Mouse (Mus musculus): Measurements from ENCODE around the gene Hibch. TPM values are rescaled to one million over a fixed set of nuclear protein-coding genes. Genes with fewer than 3 reads are reported as not detected.
"Not testable (repeated sequence)": the region's sequence is repeated elsewhere in the genome, so short reads cannot be mapped to it uniquely, and the experiment has no call there.

Hibch gene
- polyA plus RNA-seq, 1 experiment from 2014 or later: 29.2 TPM

- Histone ChIP-seq H3K36me3 (ENCODE audit: control insufficient read depth, insufficient read depth, low read length) (no peaks in the 10 kb centered on the region), H3K27ac (ENCODE audit: low read depth, low read length) (no peak overlapping the region), H3K4me1 (ENCODE audit: control insufficient read depth, insufficient read depth, low read length) (peaks cover 3% of the 10 kb centered on the region; the same call in 1 of the 2 replicates), H3K4me3 (ENCODE audit: low read depth, low read length) (peak overlapping the region; percentile 44; the same call in 1 of the 2 replicates), H3K27me3 (ENCODE audit: control insufficient read depth, insufficient read depth, low read length) (no peaks in the 10 kb centered on the region), H3K9ac (ENCODE audit: low read length) (no peak overlapping the region), H3K9me3 (ENCODE audit: control insufficient read depth, low read length) (no peaks in the 10 kb centered on the region), H3K4me2 (peak overlapping the region; percentile 57)
- ATAC-seq (ENCODE audit: low FRiP score) (no peak), DNase-seq (ENCODE audit: low spot score, missing footprints) (no peak)
- WGBS: 68% methylated on average over 13 of the region's 13 CpGs
Measured at GRCm38 (mm10) chr1:52816232-52816891, 28.4 kb upstream of the Hibch start.

GRCm38 (mm10) chr1:52816910-52817812 is 27.6 kb upstream of the Hibch start, which contains the start of gene Inpp1:
Gene Inpp1, minus strand, starts transcription at chr1:52817688.
- Histone ChIP-seq H3K9ac (ENCODE audit: low read length) (peak within 1 kb of the TSS; percentile 64), H3K27ac (ENCODE audit: low read depth, low read length) (no peak within 1 kb of the TSS), H3K9me3 (ENCODE audit: control insufficient read depth, low read length) (no peaks in the 10 kb centered on the region), H3K4me3 (ENCODE audit: low read depth, low read length) (peak within 1 kb of the TSS; percentile 44), H3K36me3 (ENCODE audit: control insufficient read depth, insufficient read depth, low read length) (no peaks in the 10 kb centered on the region), H3K27me3 (ENCODE audit: control insufficient read depth, insufficient read depth, low read length) (no peaks in the 10 kb centered on the region), H3K4me1 (ENCODE audit: control insufficient read depth, insufficient read depth, low read length) (peaks cover 3% of the 10 kb centered on the region; the same call in 1 of the 2 replicates), H3K4me2 (peak within 1 kb of the TSS; percentile 57)
- ATAC-seq (ENCODE audit: low FRiP score) (peak; percentile 89), DNase-seq (ENCODE audit: low spot score, missing footprints) (peak; percentile 94)
- 1% methylated on average over 48 of the region's 59 CpGs for WGBS

- Histone ChIP-seq H3K27ac (ENCODE audit: low read depth, low read length) (no peak overlapping the region), H3K4me2 (peak overlapping the region; percentile 57), H3K36me3 (ENCODE audit: control insufficient read depth, insufficient read depth, low read length) (no peaks in the 10 kb centered on the region), H3K4me3 (ENCODE audit: low read depth, low read length) (peak overlapping the region; percentile 44), H3K9me3 (ENCODE audit: control insufficient read depth, low read length) (no peaks in the 10 kb centered on the region), H3K9ac (ENCODE audit: low read length) (peak overlapping the region; percentile 64), H3K4me1 (ENCODE audit: control insufficient read depth, insufficient read depth, low read length) (peaks cover 3% of the 10 kb centered on the region; the same call in 1 of the 2 replicates), H3K27me3 (ENCODE audit: control insufficient read depth, insufficient read depth, low read length) (no peaks in the 10 kb centered on the region)
- 6% methylated on average over 7 of the region's 7 CpGs for WGBS
- ATAC-seq (ENCODE audit: low FRiP score): peak; percentile 6; the same call in 1 of the 2 replicates
- DNase-seq (ENCODE audit: low spot score, missing footprints): no peak
Measured at GRCm38 (mm10) chr1:52817813-52818147, 26.9 kb upstream of the Hibch start.

GRCm38 (mm10) chr1:52839099-52839498 is 5.6 kb upstream of the Hibch start:
- Histone ChIP-seq H3K4me2 (no peak overlapping the region), H3K27ac (ENCODE audit: low read depth, low read length) (no peak overlapping the region), H3K9me3 (ENCODE audit: control insufficient read depth, low read length) (no peaks in the 10 kb centered on the region), H3K36me3 (ENCODE audit: control insufficient read depth, insufficient read depth, low read length) (no peaks in the 10 kb centered on the region), H3K9ac (ENCODE audit: low read length) (no peak overlapping the region), H3K27me3 (ENCODE audit: control insufficient read depth, insufficient read depth, low read length) (no peaks in the 10 kb centered on the region), H3K4me1 (ENCODE audit: control insufficient read depth, insufficient read depth, low read length) (no peaks in the 10 kb centered on the region), H3K4me3 (ENCODE audit: low read depth, low read length) (no peak overlapping the region)
- DNase-seq (ENCODE audit: low spot score, missing footprints) (no peak), ATAC-seq (ENCODE audit: low FRiP score) (no peak)
- WGBS: 94% methylated on average over 3 of the region's 3 CpGs

GRCm38 (mm10) chr1:52844354-52844753 is 375 bp upstream of the Hibch start:
- Histone ChIP-seq H3K27me3 (ENCODE audit: control insufficient read depth, insufficient read depth, low read length) (no peaks in the 10 kb centered on the region), H3K4me1 (ENCODE audit: control insufficient read depth, insufficient read depth, low read length) (no peaks in the 10 kb centered on the region), H3K4me2 (peak overlapping the region; percentile 62), H3K9me3 (ENCODE audit: control insufficient read depth, low read length) (no peaks in the 10 kb centered on the region), H3K4me3 (ENCODE audit: low read depth, low read length) (peak overlapping the region; percentile 54), H3K36me3 (ENCODE audit: control insufficient read depth, insufficient read depth, low read length) (no peaks in the 10 kb centered on the region), H3K27ac (ENCODE audit: low read depth, low read length) (no peak overlapping the region), H3K9ac (ENCODE audit: low read length) (no peak overlapping the region)
- DNase-seq (ENCODE audit: low spot score, missing footprints) (peak; percentile 85), ATAC-seq (ENCODE audit: low FRiP score) (peak; percentile 51)
- WGBS: 21% methylated on average over 3 of the region's 3 CpGs

GRCm38 (mm10) chr1:52846556-52846955 is 1.8 kb downstream of the Hibch start:
- Histone ChIP-seq H3K9me3 (ENCODE audit: control insufficient read depth, low read length) (no peaks in the 10 kb centered on the region), H3K9ac (ENCODE audit: low read length) (no peak overlapping the region), H3K27me3 (ENCODE audit: control insufficient read depth, insufficient read depth, low read length) (no peaks in the 10 kb centered on the region), H3K4me2 (no peak overlapping the region), H3K4me3 (ENCODE audit: low read depth, low read length) (no peak overlapping the region), H3K36me3 (ENCODE audit: control insufficient read depth, insufficient read depth, low read length) (no peaks in the 10 kb centered on the region), H3K27ac (ENCODE audit: low read depth, low read length) (no peak overlapping the region), H3K4me1 (ENCODE audit: control insufficient read depth, insufficient read depth, low read length) (no peaks in the 10 kb centered on the region)
- DNase-seq (ENCODE audit: low spot score, missing footprints) (no peak), ATAC-seq (ENCODE audit: low FRiP score) (no peak)
- WGBS: 92% methylated on average over 4 of the region's 4 CpGs

GRCm38 (mm10) chr1:52849422-52849821 is 4.7 kb downstream of the Hibch start:
- Histone ChIP-seq H3K27me3 (ENCODE audit: control insufficient read depth, insufficient read depth, low read length) (no peaks in the 10 kb centered on the region), H3K27ac (ENCODE audit: low read depth, low read length) (no peak overlapping the region), H3K36me3 (ENCODE audit: control insufficient read depth, insufficient read depth, low read length) (no peaks in the 10 kb centered on the region), H3K4me3 (ENCODE audit: low read depth, low read length) (no peak overlapping the region), H3K9me3 (ENCODE audit: control insufficient read depth, low read length) (no peaks in the 10 kb centered on the region), H3K4me1 (ENCODE audit: control insufficient read depth, insufficient read depth, low read length) (no peaks in the 10 kb centered on the region), H3K9ac (ENCODE audit: low read length) (no peak overlapping the region), H3K4me2 (no peak overlapping the region)
- WGBS: 77% methylated on average over 4 of the region's 4 CpGs
- DNase-seq (ENCODE audit: low spot score, missing footprints) (no peak), ATAC-seq (ENCODE audit: low FRiP score) (no peak)

GRCm38 (mm10) chr1:52854029-52854428 is 9.3 kb downstream of the Hibch start:
- H3K27me3 ChIP-seq (ENCODE audit: control insufficient read depth, insufficient read depth, low read length); H3K36me3 ChIP-seq (ENCODE audit: control insufficient read depth, insufficient read depth, low read length); H3K4me1 ChIP-seq (ENCODE audit: control insufficient read depth, insufficient read depth, low read length); DNase-seq (ENCODE audit: low spot score, missing footprints); H3K9ac ChIP-seq (ENCODE audit: low read length); H3K4me3 ChIP-seq (ENCODE audit: low read depth, low read length); H3K27ac ChIP-seq (ENCODE audit: low read depth, low read length); H3K9me3 ChIP-seq (ENCODE audit: control insufficient read depth, low read length); H3K4me2 ChIP-seq: not testable (repeated sequence)
- WGBS: no CpG with 5 or more reads among the region's 1 CpGs
- ATAC-seq (ENCODE audit: low FRiP score): peak; percentile 63; the same call in 1 of the 2 replicates
